Mouse (Mus musculus): ENCODE measurements around the gene Polr3c. TPM values are rescaled to one million over a fixed set of nuclear protein-coding genes. Genes with fewer than 3 reads are reported as not detected.
"Not testable (repeated sequence)": the region's sequence is repeated elsewhere in the genome, so short reads cannot be mapped to it uniquely, and the experiment has no call there.

The Polr3c gene
- total and polyA plus RNA-seq, 2 experiments from 2014 or later = 15.6 to 28.4 TPM

GRCm38 (mm10) chr3:96755935-96756334, 28.5 kb upstream of the Polr3c start:
- Histone ChIP-seq H3K4me2 (ENCODE audit: low read depth) (no peak overlapping the region), H3K27ac (ENCODE audit: low read depth, low read length) (no peak overlapping the region), H3K9ac (no peak overlapping the region), H3K4me1 (ENCODE audit: insufficient read depth) (no peaks in the 10 kb centered on the region), H3K27me3 (ENCODE audit: insufficient read depth, low read length) (no peaks in the 10 kb centered on the region), H3K36me3 (ENCODE audit: insufficient read depth) (no peaks in the 10 kb centered on the region), H3K9me3 (ENCODE audit: low read length) (no peaks in the 10 kb centered on the region), H3K4me3 (ENCODE audit: low read depth, low read length) (no peak overlapping the region)
- 96% methylated on average over 1 of the region's 1 CpGs for WGBS
- no peak for ATAC-seq
- TF ChIP-seq CTCF (IDR thresholded peaks at IDR 0.05; ENCODE audit: low read depth) = no peak
- DNase-seq = no peak

DNA sequence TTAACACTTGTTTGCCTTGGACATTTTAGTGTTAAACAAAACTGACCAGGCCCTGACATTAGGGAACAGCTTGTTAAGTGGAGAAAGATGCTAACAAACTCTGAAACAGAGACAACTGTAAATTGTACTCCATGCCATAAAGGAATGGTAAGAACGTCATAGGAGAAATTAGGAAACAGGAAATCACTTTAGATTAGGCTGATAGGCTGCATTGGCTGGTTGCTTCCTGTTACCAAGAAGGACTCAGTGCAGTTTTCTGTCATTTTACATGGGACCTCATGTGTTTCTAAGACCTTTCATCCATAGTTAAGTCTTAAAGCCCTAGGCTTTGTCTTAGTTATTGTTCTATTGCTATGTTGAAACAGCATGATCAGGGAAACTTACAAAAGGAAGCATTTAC, 19.4 kb upstream of the Polr3c start:
- no peak for ATAC-seq
- Histone ChIP-seq H3K36me3 (ENCODE audit: insufficient read depth) (no peaks in the 10 kb centered on the region), H3K4me1 (ENCODE audit: insufficient read depth) (no peaks in the 10 kb centered on the region), H3K9ac (no peak overlapping the region), H3K27me3 (ENCODE audit: insufficient read depth, low read length) (no peaks in the 10 kb centered on the region), H3K4me2 (ENCODE audit: low read depth) (no peak overlapping the region), H3K9me3 (ENCODE audit: low read length) (no peaks in the 10 kb centered on the region), H3K27ac (ENCODE audit: low read depth, low read length) (no peak overlapping the region), H3K4me3 (ENCODE audit: low read depth, low read length) (no peak overlapping the region)
- no peak for DNase-seq
- no peak for TF ChIP-seq CTCF (IDR thresholded peaks at IDR 0.05; ENCODE audit: low read depth)
- WGBS = 83% methylated on average over 1 of the region's 1 CpGs

GRCm38 (mm10) chr3:96744348-96744747, 16.9 kb upstream of the Polr3c start:
- 96% methylated on average over 3 of the region's 3 CpGs for WGBS
- H3K27me3 ChIP-seq (ENCODE audit: insufficient read depth, low read length) = no peaks in the 10 kb centered on the region
- no peak for ATAC-seq

DNA sequence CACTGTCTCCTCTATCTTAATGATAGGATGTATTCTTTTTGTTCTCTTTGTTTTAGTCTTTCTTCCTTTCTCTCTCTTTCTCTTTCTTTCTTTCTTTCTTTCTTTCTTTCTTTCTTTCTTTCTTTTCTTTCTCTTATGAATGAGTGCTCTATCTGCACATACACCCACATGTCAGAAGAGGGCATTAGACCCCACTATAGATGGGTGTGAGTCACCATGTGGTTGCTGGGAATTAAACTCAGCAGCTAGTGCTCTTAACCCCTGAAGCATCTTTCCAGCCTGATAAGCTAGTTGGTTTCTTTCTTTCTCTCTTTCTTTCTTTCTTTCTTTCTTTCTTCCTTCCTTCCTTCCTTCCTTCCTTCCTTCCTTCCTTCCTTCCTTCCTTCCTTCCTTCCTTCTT, 12.9 kb upstream of the Polr3c start:
- not testable (repeated sequence) for DNase-seq; ATAC-seq; H3K4me3 ChIP-seq (ENCODE audit: low read depth, low read length); H3K27me3 ChIP-seq (ENCODE audit: insufficient read depth, low read length); H3K36me3 ChIP-seq (ENCODE audit: insufficient read depth); H3K27ac ChIP-seq (ENCODE audit: low read depth, low read length); H3K9me3 ChIP-seq (ENCODE audit: low read length); H3K4me2 ChIP-seq (ENCODE audit: low read depth); H3K4me1 ChIP-seq (ENCODE audit: insufficient read depth); H3K9ac ChIP-seq

More at GRCm38 (mm10) chr3:96744348-96744747, 16.9 kb upstream of the Polr3c start:
- Histone ChIP-seq H3K9me3 (ENCODE audit: low read length) (no peaks in the 10 kb centered on the region), H3K4me1 (ENCODE audit: insufficient read depth) (no peaks in the 10 kb centered on the region), H3K4me3 (ENCODE audit: low read depth, low read length) (no peak overlapping the region), H3K4me2 (ENCODE audit: low read depth) (no peak overlapping the region), H3K9ac (no peak overlapping the region), H3K27ac (ENCODE audit: low read depth, low read length) (no peak overlapping the region), H3K36me3 (ENCODE audit: insufficient read depth) (no peaks in the 10 kb centered on the region)
- DNase-seq = no peak
- TF ChIP-seq CTCF (IDR thresholded peaks at IDR 0.05; ENCODE audit: low read depth) = no peak

DNA sequence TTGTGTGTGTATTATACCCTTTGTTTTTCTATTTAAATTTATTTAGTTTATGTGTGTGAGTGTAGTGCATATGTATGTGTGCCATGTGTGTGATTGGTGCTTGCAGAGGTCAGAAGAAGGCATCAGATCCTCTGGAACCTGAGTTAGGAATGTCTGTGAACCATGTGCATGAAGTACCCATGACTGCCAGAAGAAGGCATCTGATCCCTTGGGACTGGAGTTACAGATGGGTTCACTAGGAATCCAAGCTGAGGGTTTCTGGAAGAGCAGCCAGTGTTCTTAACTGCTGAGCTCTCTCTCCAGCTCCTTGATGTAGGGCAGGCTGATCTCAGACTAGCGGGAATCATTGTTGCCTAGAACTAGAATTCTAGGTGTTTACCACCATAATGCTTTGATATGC, 10.6 kb upstream of the Polr3c start:
- no peak overlapping the region for H3K4me3 ChIP-seq (ENCODE audit: low read depth, low read length)
- no peaks in the 10 kb centered on the region for H3K9me3 ChIP-seq (ENCODE audit: low read length)
- no peak overlapping the region for H3K9ac ChIP-seq
- no peak overlapping the region for H3K27ac ChIP-seq (ENCODE audit: low read depth, low read length)
- no peaks in the 10 kb centered on the region; the same call in 1 of the 2 replicates for H3K4me1 ChIP-seq (ENCODE audit: insufficient read depth)
- TF ChIP-seq CTCF (IDR thresholded peaks at IDR 0.05; ENCODE audit: low read depth) = peak; percentile 37
- 95% methylated on average over 1 of the region's 1 CpGs for WGBS
- ATAC-seq = no peak
- no peak for DNase-seq
- H3K36me3 ChIP-seq (ENCODE audit: insufficient read depth) = no peaks in the 10 kb centered on the region
- H3K27me3 ChIP-seq (ENCODE audit: insufficient read depth, low read length) = no peaks in the 10 kb centered on the region
- no peak overlapping the region for H3K4me2 ChIP-seq (ENCODE audit: low read depth)

DNA sequence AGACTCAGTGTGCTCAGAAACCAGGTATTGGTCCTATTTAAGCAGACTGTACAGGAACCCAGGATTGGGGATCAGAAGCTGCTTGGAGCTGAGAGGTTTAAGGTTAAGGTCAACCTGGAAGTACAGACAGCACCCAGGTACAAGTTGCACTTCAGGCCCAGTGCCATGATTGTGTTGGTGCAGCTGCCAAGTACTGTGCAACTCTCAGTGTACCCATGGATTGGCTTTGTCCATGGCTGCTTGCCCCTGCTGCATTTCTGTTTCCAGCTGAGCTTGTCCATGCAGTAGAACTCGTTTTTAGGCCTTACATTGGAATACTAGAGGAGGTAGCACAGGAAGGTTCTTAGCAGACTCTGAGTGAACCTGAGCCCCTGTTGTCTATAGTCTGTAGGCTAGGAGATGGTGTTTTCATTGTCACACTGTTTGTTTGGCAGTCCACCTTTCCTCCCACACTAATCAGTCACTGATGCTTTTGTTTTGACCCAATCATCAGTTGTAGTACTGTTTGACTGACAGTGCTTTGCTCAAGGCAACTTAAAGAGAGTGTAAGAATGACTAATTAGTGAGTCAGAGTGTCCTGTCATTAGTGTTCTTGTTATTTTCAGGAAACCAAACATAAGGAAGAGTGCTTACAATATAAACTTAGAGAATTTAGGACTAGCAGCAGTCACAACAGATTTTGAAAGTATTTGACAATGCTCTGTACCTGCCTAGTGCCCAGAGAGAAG, 9.7 kb upstream of the Polr3c start:
- no peak overlapping the region for H3K4me3 ChIP-seq (ENCODE audit: low read depth, low read length)
- H3K4me2 ChIP-seq (ENCODE audit: low read depth) = no peak overlapping the region
- WGBS = 27% methylated on average over 1 of the region's 1 CpGs
- DNase-seq (no peak), ATAC-seq (no peak)
- H3K9me3 ChIP-seq (ENCODE audit: low read length) = no peaks in the 10 kb centered on the region
- no peak overlapping the region for H3K9ac ChIP-seq
- no peaks in the 10 kb centered on the region for H3K27me3 ChIP-seq (ENCODE audit: insufficient read depth, low read length)
- no peaks in the 10 kb centered on the region; the same call in 1 of the 2 replicates for H3K4me1 ChIP-seq (ENCODE audit: insufficient read depth)
- H3K27ac ChIP-seq (ENCODE audit: low read depth, low read length) = no peak overlapping the region
- TF ChIP-seq CTCF (IDR thresholded peaks at IDR 0.05; ENCODE audit: low read depth) = no peak
- no peaks in the 10 kb centered on the region for H3K36me3 ChIP-seq (ENCODE audit: insufficient read depth)

- H3K4me2 ChIP-seq (ENCODE audit: low read depth) = no peak overlapping the region
- DNase-seq (no peak), ATAC-seq (no peak)
- no peaks in the 10 kb centered on the region for H3K36me3 ChIP-seq (ENCODE audit: insufficient read depth)
- H3K9ac ChIP-seq = no peak overlapping the region
- H3K9me3 ChIP-seq (ENCODE audit: low read length) = no peaks in the 10 kb centered on the region
- TF ChIP-seq CTCF (IDR thresholded peaks at IDR 0.05; ENCODE audit: low read depth) = no peak
- H3K27ac ChIP-seq (ENCODE audit: low read depth, low read length) = no peak overlapping the region
- H3K4me3 ChIP-seq (ENCODE audit: low read depth, low read length) = no peak overlapping the region
- 91% methylated on average over 2 of the region's 2 CpGs for WGBS
- H3K4me1 ChIP-seq (ENCODE audit: insufficient read depth) = no peaks in the 10 kb centered on the region; the same call in 1 of the 2 replicates
- no peaks in the 10 kb centered on the region for H3K27me3 ChIP-seq (ENCODE audit: insufficient read depth, low read length)
These were observed 7.8 kb upstream of the Polr3c start for GRCm38 (mm10) chr3:96735200-96735599.
